Mouse (Mus musculus) CH12.LX (cell line): ENCODE measurements at regions not wholly inside any gene's neighbourhood (a gene's known extent, or its start where the extent isn't known, plus 50 kb on each side); places are given as distances from the start of the nearest gene placed in this dataset.
A peak's percentile ranks its signal among the peaks of the same experiment; 100 is the strongest.

Experiments
- DNase-seq: peaks from one replicate; pipeline ENCODE4 v3.0.0-alpha.2; 2013; ENCODE audit errors: extremely low read depth
- H3K27ac ChIP-seq: 2 replicates; pipeline ENCODE4 v1.5.1; 2012; ENCODE audit warnings: low read depth, mild to moderate bottlenecking, control low read depth, moderate library complexity; ENCODE audit not compliant: insufficient read depth
- H3K27me3 ChIP-seq: replicated peaks from 2 replicates; pipeline ENCODE3; 2012; ENCODE audit warnings: inconsistent platforms
- H3K36me3 ChIP-seq, 2 experiments: replicated peaks in 1 of 2; 2 replicates each; pipeline versions ENCODE3 to v1.6.1; 2012; ENCODE audit warnings: inconsistent platforms in 1 of 2, low read length in 1 of 2, mild to moderate bottlenecking in 1 of 2, mixed read lengths in 1 of 2, moderate library complexity in 1 of 2; ENCODE audit not compliant: control insufficient read depth in 1 of 2, insufficient read depth in 1 of 2
- H3K4me1 ChIP-seq, 2 experiments: 2 replicates each; pipeline ENCODE4 v1.6.1; 2012; ENCODE audit warnings: inconsistent platforms in 1 of 2, moderate library complexity in 1 of 2; ENCODE audit not compliant: insufficient read depth in 2 of 2, control insufficient read depth in 1 of 2
- H3K4me2 ChIP-seq: 2 replicates; pipeline ENCODE4 v1.6.1; 2012; ENCODE audit warnings: low read depth, mild to moderate bottlenecking, control low read depth; ENCODE audit not compliant: poor library complexity, insufficient read depth, severe bottlenecking
- H3K4me3 ChIP-seq, 3 experiments: fragments of 150-350 bp in 1 of 3; sonication (generic) in 1 of 3; replicated peaks in 1 of 3; 2 replicates each; pipeline versions ENCODE3 to v1.5.1; 2011 to 2012; ENCODE audit warnings: low read depth in 2 of 3, low read length in 2 of 3, mild to moderate bottlenecking in 2 of 3, moderate library complexity in 2 of 3, control low read depth in 1 of 3, improper control_type of control experiment in 1 of 3, inconsistent platforms in 1 of 3, mixed read lengths in 1 of 3; ENCODE audit not compliant: poor library complexity in 1 of 3
- H3K79me2 ChIP-seq: replicated peaks from 2 replicates; pipeline ENCODE4 v1.6.1; 2012; ENCODE audit warnings: mild to moderate bottlenecking, moderate library complexity; ENCODE audit not compliant: control insufficient read depth, poor library complexity, insufficient read depth, severe bottlenecking; ENCODE audit errors: extremely low read depth
- H3K9ac ChIP-seq: 2 replicates; pipeline ENCODE4 v1.6.1; 2012; ENCODE audit warnings: low read depth, mild to moderate bottlenecking, control low read depth, moderate library complexity; ENCODE audit not compliant: insufficient read depth
- H3K9me3 ChIP-seq: replicated peaks from 2 replicates; pipeline ENCODE3; 2012; ENCODE audit warnings: low read length, inconsistent platforms, mixed read lengths
- BHLHE40 ChIP-seq: IDR thresholded peaks from 2 replicates; pipeline ENCODE4 v1.6.1; 2011; ENCODE audit warnings: mild to moderate bottlenecking, low read depth, low read length, improper control_type of control experiment
- CHD1 ChIP-seq: IDR thresholded peaks from 2 replicates; pipeline ENCODE4 v1.6.1; 2012; ENCODE audit warnings: low read depth, low read length, improper control_type of control experiment, inconsistent platforms
- CHD2 ChIP-seq: IDR thresholded peaks from 2 replicates; pipeline ENCODE4 v1.6.1; 2011; ENCODE audit warnings: low read length, improper control_type of control experiment
- CTCF ChIP-seq, 2 experiments: IDR thresholded peaks in 1 of 2; conservative IDR thresholded peaks in 1 of 2; 2 replicates each; pipeline ENCODE4 v1.5.1; 2011 to 2012; ENCODE audit warnings: low read depth in 2 of 2, low read length in 2 of 2, improper control_type of control experiment in 1 of 2, inconsistent platforms in 1 of 2, mild to moderate bottlenecking in 1 of 2, moderate library complexity in 1 of 2
- E2F4 ChIP-seq: IDR thresholded peaks from 2 replicates; pipeline ENCODE4 v1.6.1; 2011; ENCODE audit warnings: low read depth, low read length, improper control_type of control experiment; ENCODE audit not compliant: insufficient replicate concordance
- ELF1 ChIP-seq: IDR thresholded peaks from 2 replicates; pipeline ENCODE4 v1.6.1; 2014; ENCODE audit warnings: low read depth, mild to moderate bottlenecking, inconsistent platforms, low read length, improper control_type of control experiment
- EP300 ChIP-seq: IDR thresholded peaks from 2 replicates; pipeline ENCODE4 v1.6.1; 2011; ENCODE audit warnings: low read length, improper control_type of control experiment
- ETS1 ChIP-seq: conservative IDR thresholded peaks from 2 replicates; pipeline ENCODE4 v1.6.1; 2012; ENCODE audit warnings: low read depth, mild to moderate bottlenecking, inconsistent platforms, low read length, improper control_type of control experiment, moderate library complexity
- GABPA ChIP-seq: IDR thresholded peaks from 2 replicates; pipeline ENCODE4 v1.6.1; 2012; ENCODE audit warnings: low read depth, low read length, improper control_type of control experiment, inconsistent platforms; ENCODE audit not compliant: insufficient replicate concordance
- HCFC1 ChIP-seq: IDR thresholded peaks from 2 replicates; pipeline ENCODE4 v1.6.1; 2012; ENCODE audit warnings: low read depth, mild to moderate bottlenecking, inconsistent platforms, low read length, improper control_type of control experiment
- IRF4 ChIP-seq: IDR thresholded peaks from 2 replicates; pipeline ENCODE4 v1.6.1; 2014; ENCODE audit warnings: low read depth, mild to moderate bottlenecking, inconsistent platforms, low read length, improper control_type of control experiment
- JUND ChIP-seq: conservative IDR thresholded peaks from 2 replicates; pipeline ENCODE4 v1.6.1; 2011; ENCODE audit warnings: low read depth, low read length, improper control_type of control experiment
- KAT2A ChIP-seq: IDR thresholded peaks from 2 replicates; pipeline ENCODE4 v1.6.1; 2012; ENCODE audit warnings: low read length, improper control_type of control experiment, inconsistent platforms; ENCODE audit not compliant: insufficient replicate concordance
- MAFK ChIP-seq: IDR thresholded peaks from 2 replicates; pipeline ENCODE4 v1.6.1; 2011; ENCODE audit warnings: low read length, improper control_type of control experiment; ENCODE audit not compliant: insufficient replicate concordance
- MAX ChIP-seq: IDR thresholded peaks from 2 replicates; pipeline ENCODE4 v1.6.1; 2011; ENCODE audit warnings: low read length, improper control_type of control experiment
- MAZ ChIP-seq: IDR thresholded peaks from 2 replicates; pipeline ENCODE4 v1.6.1; 2012; ENCODE audit warnings: low read depth, mild to moderate bottlenecking, inconsistent platforms, low read length, improper control_type of control experiment, moderate library complexity
- MEF2A ChIP-seq: IDR thresholded peaks from 2 replicates; pipeline ENCODE4 v1.6.1; 2014; ENCODE audit warnings: low read depth, mild to moderate bottlenecking, inconsistent platforms, low read length, improper control_type of control experiment, borderline replicate concordance
- MXI1 ChIP-seq: IDR thresholded peaks from 2 replicates; pipeline ENCODE4 v1.6.1; 2011; ENCODE audit warnings: mild to moderate bottlenecking, low read depth, low read length, improper control_type of control experiment
- MYC ChIP-seq: IDR thresholded peaks from 2 replicates; pipeline ENCODE4 v1.6.1; 2011; ENCODE audit warnings: low read depth, mild to moderate bottlenecking, improper control_type of control experiment, low read length
- NELFE ChIP-seq: IDR thresholded peaks from 2 replicates; pipeline ENCODE4 v1.6.1; 2011; ENCODE audit warnings: low read depth, low read length, improper control_type of control experiment
- NRF1 ChIP-seq: IDR thresholded peaks from 2 replicates; pipeline ENCODE4 v1.6.1; 2014; ENCODE audit warnings: low read depth, mild to moderate bottlenecking, inconsistent platforms, low read length, improper control_type of control experiment, moderate library complexity
- POLR2A ChIP-seq: IDR thresholded peaks from 2 replicates; pipeline ENCODE4 v1.6.1; 2011; ENCODE audit warnings: low read depth, mild to moderate bottlenecking, improper control_type of control experiment, low read length
- POLR2AphosphoS2 ChIP-seq: IDR thresholded peaks from 2 replicates; pipeline ENCODE4 v1.6.1; 2011; ENCODE audit warnings: low read depth, low read length, improper control_type of control experiment
- RCOR1 ChIP-seq: conservative IDR thresholded peaks from 2 replicates; pipeline ENCODE4 v1.6.1; 2012; ENCODE audit warnings: low read depth, mild to moderate bottlenecking, inconsistent platforms, low read length, improper control_type of control experiment
- SIN3A ChIP-seq: IDR thresholded peaks from 2 replicates; pipeline ENCODE4 v1.6.1; 2012; ENCODE audit warnings: low read length, improper control_type of control experiment, inconsistent platforms
- TBP ChIP-seq: conservative IDR thresholded peaks from 2 replicates; pipeline ENCODE4 v1.6.1; 2011; ENCODE audit warnings: low read depth, low read length, improper control_type of control experiment
- TCF12 ChIP-seq: IDR thresholded peaks from 2 replicates; pipeline ENCODE4 v1.6.1; 2014; ENCODE audit warnings: low read depth, mild to moderate bottlenecking, inconsistent platforms, low read length, improper control_type of control experiment
- USF1 ChIP-seq: IDR thresholded peaks from 2 replicates; pipeline ENCODE4 v1.6.1; 2014; ENCODE audit warnings: low read depth, mild to moderate bottlenecking, inconsistent platforms, low read length, improper control_type of control experiment
- USF2 ChIP-seq: conservative IDR thresholded peaks from 2 replicates; pipeline ENCODE4 v1.6.1; 2011; ENCODE audit warnings: low read depth, low read length, improper control_type of control experiment
- ZKSCAN1 ChIP-seq: IDR thresholded peaks from 2 replicates; pipeline ENCODE4 v1.6.1; 2012; ENCODE audit warnings: low read depth, inconsistent platforms, low read length, improper control_type of control experiment, borderline replicate concordance
- ZMIZ1 ChIP-seq: IDR thresholded peaks from 2 replicates; pipeline ENCODE4 v1.6.1; 2012; ENCODE audit warnings: low read depth, mild to moderate bottlenecking, inconsistent platforms, low read length, improper control_type of control experiment
- ZNF384 ChIP-seq: IDR thresholded peaks from 2 replicates; pipeline ENCODE4 v1.6.1; 2012; ENCODE audit warnings: low read depth, low read length, improper control_type of control experiment, inconsistent platforms
- dilution Hi-C: fragments of 300-500 bp; cut with MboI; formaldehyde crosslinking; loops from 2 replicates; pipeline ENCODE4 v1.14.3; 2020; ENCODE audit warnings: low sequenced_read_pairs; ENCODE audit not compliant: extremely low pct_unique_long_range_greater_than_20kb, extremely low pct_ligation_motif_present
- in situ Hi-C: fragments of 300-500 bp; cut with MboI; formaldehyde crosslinking; loops from 3 replicates; pipeline ENCODE4 v1.14.3; 2019; ENCODE audit warnings: low sequenced_read_pairs, low pct_ligation_motif_present, low pct_unique_long_range_greater_than_20kb, mixed read lengths

GRCm38 (mm10) chr1:184487409-184487808, 245.0 kb downstream of the Hlx start (continued):
- no peak for TF ChIP-seq ZKSCAN1

- in situ Hi-C loops, result no loop called here
- H3K27ac ChIP-seq, result no peak overlapping the region
- H3K36me3 ChIP-seq, result no peaks in the 10 kb centered on the region
- H3K4me1 ChIP-seq, result peaks cover 8 to 28% of the 10 kb centered on the region in 2 experiments; a peak in 3 of 4 replicates
- H3K9ac ChIP-seq, result no peak overlapping the region
- dilution Hi-C loops, result no loop called here
- no peaks in the 10 kb centered on the region for H3K27me3 ChIP-seq
- no peak for DNase-seq
- H3K79me2 ChIP-seq, result no peaks in the 10 kb centered on the region
- H3K4me3 ChIP-seq, result no peak overlapping the region
- H3K9me3 ChIP-seq, result no peaks in the 10 kb centered on the region
- peak overlapping the region; percentile 54 for H3K4me2 ChIP-seq
- no peak for TF ChIP-seq USF2
- TF ChIP-seq CHD1, result no peak
- no peak for TF ChIP-seq TBP
- TF ChIP-seq CHD2, result no peak
- no peak for TF ChIP-seq ELF1
- TF ChIP-seq POLR2A, result no peak
- TF ChIP-seq MEF2A, result no peak
- TF ChIP-seq MXI1, result no peak
- TF ChIP-seq IRF4, result no peak
- TF ChIP-seq MAZ, result no peak
- TF ChIP-seq HCFC1, result no peak
- TF ChIP-seq JUND, result no peak
- TF ChIP-seq ZMIZ1, result no peak
- TF ChIP-seq NRF1, result no peak
- TF ChIP-seq KAT2A, result no peak
- no peak for TF ChIP-seq USF1
- no peak for TF ChIP-seq TCF12
- no peak for TF ChIP-seq EP300
- TF ChIP-seq MAX, result no peak
- no peak for TF ChIP-seq MAFK
- TF ChIP-seq, all 38 proteins: peak for 0
Measured at GRCm38 (mm10) chr1:184484801-184485200, 247.6 kb downstream of the Hlx start.

GRCm38 (mm10) chr1:184483371-184483770, 249.0 kb downstream of the Hlx start:
- in situ Hi-C loops, result no loop called here
- TF ChIP-seq EP300, result no peak
- TF ChIP-seq ZNF384, result no peak
- TF ChIP-seq MAFK, result no peak
- TF ChIP-seq GABPA, result no peak
- TF ChIP-seq POLR2AphosphoS2, result no peak
- no peak for TF ChIP-seq BHLHE40
- no peak for TF ChIP-seq SIN3A
- TF ChIP-seq MYC, result no peak
- no peak for TF ChIP-seq RCOR1
- no peak for TF ChIP-seq CTCF (conservative IDR thresholded peaks at IDR 0.05 in 1 of 2, IDR thresholded peaks at IDR 0.05 in 1 of 2; ENCODE audit: low read depth in 2 of 2, low read length in 2 of 2)
- no peak for TF ChIP-seq KAT2A
- TF ChIP-seq E2F4, result no peak
- no peak for TF ChIP-seq TBP
- TF ChIP-seq ETS1, result no peak
- no peak for TF ChIP-seq ELF1
- no peak for TF ChIP-seq NELFE
- no peak for TF ChIP-seq POLR2A

More at GRCm38 (mm10) chr1:184483371-184483770, 249.0 kb downstream of the Hlx start:
- H3K79me2 ChIP-seq, result no peaks in the 10 kb centered on the region
- DNase-seq, result no peak
- peaks cover 8 to 28% of the 10 kb centered on the region in 2 experiments; a peak in 3 of 4 replicates for H3K4me1 ChIP-seq
- H3K36me3 ChIP-seq, result no peaks in the 10 kb centered on the region
- no peak overlapping the region for H3K4me2 ChIP-seq
- no peak overlapping the region for H3K9ac ChIP-seq
- no peak overlapping the region for H3K27ac ChIP-seq
- no peaks in the 10 kb centered on the region for H3K27me3 ChIP-seq
- dilution Hi-C loops, result no loop called here
- H3K9me3 ChIP-seq, result no peaks in the 10 kb centered on the region
- no peak overlapping the region for H3K4me3 ChIP-seq
